Mouse (Mus musculus) retina, postnatal 7 days (tissue): ENCODE data around the gene Slc10a1.

Experiments
- DNase-seq: peaks from one replicate; pipeline ENCODE4 v3.0.0-alpha.2; 2012; ENCODE audit warnings: low read depth, low spot score

The Slc10a1 gene

GRCm38 (mm10) chr12:80968605-80969004 lies at the start of gene Slc10a1:
Slc10a1 (minus strand) TSS chr12:80968705.
- DNase-seq: no peak

GRCm38 (mm10) chr12:81017624-81018023 lies 49.1 kb upstream of the Slc10a1 start:
- DNase-seq: no peak

GRCm38 (mm10) chr12:81013496-81013895 lies 45.0 kb upstream of the Slc10a1 start:
- DNase-seq: no peak

DNA sequence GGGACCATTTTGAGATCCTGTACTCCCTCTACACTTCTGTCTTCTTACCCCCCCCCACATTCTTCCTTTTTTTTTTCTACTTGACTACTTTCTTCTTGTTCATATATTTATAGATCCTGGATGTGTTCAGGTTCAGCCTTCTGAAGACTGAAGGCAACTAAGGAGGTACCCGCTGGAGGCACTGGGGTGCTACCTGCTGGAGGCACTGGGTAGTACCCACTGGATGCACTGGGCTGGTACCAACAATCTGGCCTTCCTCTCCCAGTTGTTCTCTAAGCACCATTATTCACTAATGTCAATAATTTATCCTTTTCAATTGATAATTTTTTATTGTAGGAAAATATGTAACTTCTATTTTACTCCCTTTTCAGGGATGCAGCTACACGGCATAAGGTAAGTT lies 43.5 kb upstream of the Slc10a1 start:
- no peak for DNase-seq

GRCm38 (mm10) chr12:81009813-81010212 lies 41.3 kb upstream of the Slc10a1 start:
- no peak for DNase-seq

DNA sequence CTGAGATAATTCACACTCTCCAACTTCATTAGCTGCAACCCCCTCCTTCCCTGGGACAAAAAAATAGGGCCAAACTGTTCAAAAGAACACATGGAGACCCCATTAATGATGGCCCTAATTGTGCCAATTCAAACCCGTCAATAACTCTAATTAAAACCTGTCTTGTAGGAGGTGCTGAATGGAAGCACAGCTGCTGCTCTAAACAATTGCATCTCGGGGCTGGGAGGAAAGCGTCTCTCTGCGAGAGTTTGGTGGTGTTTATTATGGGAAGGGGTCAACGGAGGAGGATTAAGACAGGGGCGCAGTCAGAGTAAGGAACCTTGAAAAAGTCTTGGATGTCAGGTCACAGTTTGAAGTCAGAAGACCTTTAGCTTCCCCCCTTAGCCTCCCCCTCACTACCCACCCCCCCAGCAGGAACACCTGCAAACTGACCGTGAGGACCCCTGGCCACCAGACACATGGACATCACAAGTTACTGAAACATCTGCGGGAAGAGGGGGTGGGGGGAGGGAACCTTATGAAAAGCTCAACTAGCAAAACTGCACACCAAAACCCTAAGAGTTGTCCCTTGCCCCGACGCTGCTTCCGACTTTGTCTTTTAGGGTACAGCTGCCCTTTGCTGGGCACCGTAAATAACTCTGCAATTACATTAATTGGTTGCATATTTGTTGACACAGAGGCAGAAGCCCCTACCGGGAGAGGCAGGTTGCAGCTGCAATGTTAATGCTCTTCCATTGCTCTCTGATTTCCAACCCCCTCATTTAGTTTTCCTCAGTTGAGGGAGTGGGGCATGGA lies 34.5 kb upstream of the Slc10a1 start:
- DNase-seq: no peak

DNA sequence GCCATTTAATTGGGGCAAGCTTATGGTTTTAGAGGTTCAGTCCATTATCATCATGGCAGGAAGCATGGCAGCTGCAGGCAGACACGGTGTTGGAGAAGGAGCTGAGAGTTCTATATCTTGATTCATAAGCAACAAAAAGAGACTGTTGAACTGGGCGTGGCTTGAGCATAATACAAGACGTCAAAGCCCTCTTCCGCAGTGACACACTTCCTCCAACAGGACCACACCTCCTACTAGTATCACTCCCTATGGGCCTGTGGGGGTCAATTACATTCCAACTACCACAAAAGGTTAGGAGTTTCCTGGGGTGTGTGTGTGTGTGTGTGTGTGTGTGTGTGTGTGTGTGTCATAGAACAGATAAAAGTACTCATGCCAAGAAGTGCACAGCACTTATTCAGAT lies 32.4 kb upstream of the Slc10a1 start:
- no peak for DNase-seq

DNA sequence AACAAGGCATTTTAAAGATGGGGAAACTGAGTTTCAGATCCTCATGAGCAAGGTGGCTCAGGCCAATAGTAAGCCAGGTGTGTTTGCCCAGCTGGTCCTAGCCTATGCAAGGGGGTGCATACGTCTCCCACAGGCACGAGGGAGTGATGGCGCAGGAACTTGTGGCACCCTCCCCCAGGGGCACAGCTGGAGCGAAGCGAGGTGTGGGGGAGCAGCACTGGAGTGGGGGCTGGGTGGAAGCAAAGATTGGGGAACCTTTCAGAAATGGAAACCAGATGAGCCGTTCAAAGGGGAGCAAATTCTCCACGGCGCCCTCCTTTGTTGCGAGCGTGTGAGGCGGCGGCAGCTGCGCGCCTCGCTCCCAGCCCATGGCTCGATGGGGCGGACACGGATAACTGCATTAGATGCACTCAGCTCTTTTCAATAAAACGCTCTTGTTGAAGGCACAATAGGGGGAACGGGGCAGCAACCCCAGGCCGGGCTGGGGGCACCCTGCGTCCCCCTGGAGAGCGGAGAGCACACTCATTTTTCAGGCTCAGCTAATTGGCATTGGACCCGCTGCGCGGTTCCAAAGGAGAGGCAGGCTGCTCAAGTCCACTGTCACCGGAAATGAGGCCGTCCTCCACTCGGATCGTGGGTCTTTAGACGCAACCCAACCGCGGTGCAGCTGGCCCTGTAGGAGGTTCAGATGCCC lies 30.2 kb upstream of the Slc10a1 start:
- no peak for DNase-seq

DNA sequence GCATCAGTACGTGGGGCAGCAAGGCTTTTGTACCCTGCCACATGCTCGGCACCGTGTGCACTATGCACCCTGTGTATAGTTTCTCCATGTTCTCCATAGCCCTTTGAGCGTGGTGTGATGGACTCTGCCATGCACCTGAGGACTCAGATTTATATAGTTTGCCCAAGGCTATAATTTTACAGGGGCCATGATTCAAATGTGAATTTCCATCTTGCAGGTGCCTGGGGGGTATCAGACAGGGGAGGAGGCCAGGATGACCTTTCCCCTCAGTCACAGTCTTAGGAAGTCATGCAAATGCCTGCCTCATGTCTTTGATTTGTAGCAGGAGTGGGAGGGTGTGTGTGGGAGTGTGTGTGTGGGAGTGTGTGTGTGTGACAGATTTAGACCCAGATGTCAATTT lies 29.1 kb upstream of the Slc10a1 start:
- DNase-seq: no peak

DNA sequence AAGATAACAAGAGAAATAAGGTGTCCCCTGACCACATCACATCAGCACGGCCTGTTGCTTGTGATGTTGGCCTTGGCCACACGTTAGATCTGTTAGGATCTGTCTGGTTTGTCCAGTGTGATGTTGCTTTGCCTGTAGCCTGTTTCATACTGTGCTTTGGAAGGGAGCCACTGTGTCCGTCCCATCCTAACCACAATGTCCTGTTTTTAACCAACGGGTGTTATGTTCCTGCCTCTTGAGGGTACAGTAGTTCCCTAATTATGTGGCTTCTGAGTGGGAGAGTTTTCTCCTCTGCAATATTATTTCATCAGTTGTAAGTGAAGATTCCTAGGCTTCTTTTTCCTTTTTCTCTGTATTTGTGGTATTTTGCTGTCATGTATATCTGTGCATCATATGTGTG lies 26.8 kb upstream of the Slc10a1 start:
- DNase-seq: no peak

- no peak for DNase-seq
Measured at GRCm38 (mm10) chr12:80993773-80994172, 25.3 kb upstream of the Slc10a1 start.

GRCm38 (mm10) chr12:80992540-80993122 lies 24.1 kb upstream of the Slc10a1 start:
- DNase-seq: no peak

DNA sequence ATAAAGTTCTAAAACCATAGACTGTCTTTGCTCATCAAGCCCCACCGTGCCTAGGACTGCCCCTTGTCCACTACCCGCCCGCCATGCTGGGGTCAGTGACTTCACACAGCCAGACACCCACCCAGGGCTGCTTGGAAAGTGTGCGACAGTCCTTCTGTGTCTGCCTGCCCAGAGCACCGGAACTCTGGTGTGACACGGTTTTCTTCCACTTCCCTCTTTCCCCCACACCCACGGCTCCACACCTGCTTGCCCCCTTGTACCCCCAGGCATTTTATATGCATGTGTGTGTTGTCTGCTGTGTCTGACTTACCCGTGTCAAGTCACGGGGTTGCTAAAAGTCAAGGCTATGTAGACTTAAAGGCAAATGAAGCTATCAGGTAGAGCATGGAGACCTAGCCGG lies 23.3 kb upstream of the Slc10a1 start:
- no peak for DNase-seq

DNA sequence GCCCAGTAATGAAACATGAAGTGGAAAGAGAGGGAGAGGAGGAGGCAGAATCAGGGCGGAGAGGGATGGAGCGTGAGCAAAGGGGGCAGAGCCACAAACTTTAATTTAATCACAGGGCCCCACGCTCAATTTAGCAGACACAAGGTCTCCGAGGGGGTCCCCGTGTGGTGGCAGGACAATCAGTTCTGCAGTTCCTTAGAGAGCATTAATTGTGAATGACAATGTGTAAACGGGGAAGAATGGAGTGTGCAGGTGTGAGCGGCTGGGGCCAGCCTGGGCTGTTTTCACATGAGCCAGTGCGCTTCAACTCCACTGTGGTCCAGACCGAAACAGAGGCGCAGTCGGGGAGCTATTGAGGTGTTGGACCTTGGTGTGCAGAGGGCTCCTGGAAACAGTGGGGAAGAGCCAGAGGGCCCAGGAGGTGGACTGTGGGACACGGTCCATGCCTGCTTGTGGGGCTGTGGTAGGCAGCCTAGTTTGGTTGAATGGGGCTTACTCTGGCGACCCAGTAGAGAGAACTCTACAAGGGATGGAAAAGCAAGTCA lies 22.5 kb upstream of the Slc10a1 start:
- DNase-seq: no peak

DNA sequence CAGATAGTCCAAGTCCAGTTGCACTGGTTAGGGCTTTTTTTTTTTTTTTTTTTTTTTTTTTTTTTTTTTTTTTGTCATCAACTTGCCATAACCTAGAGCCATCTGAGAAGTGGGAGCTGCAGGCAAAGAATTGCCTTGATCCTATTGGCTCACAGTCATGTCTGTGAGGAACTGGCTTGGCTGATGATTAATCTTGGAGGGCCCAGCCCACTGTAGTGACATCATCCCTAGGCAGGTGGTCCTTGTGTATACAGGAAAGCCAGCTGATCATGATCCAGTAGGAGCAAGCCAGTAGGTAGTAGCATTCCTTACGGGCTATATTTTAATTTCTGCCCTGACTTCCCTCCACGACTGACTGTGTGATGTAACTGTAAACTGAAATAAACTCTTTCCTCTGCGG lies 19.8 kb upstream of the Slc10a1 start:
- DNase-seq: no peak

GRCm38 (mm10) chr12:80986628-80987027 lies 18.1 kb upstream of the Slc10a1 start:
- DNase-seq: no peak

DNA sequence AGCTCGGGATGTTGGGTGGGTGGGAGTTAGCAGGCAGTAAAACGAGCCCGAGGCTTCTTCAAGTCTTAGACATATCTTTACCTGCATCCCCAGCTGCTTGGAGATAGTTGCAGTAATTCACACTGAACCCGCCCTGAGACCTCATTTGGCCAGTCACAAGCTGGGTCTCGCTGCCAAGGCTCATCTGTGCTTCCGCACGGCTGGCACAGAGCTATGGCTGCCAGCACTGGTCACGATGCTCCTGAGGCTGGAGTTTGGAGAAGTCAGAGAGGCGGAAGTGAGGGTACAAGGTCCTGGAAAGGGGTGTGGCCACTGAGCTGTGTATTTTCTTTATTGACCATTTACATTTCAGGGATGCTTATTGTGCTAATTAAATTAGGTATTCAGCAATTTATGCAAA lies 15.2 kb upstream of the Slc10a1 start:
- no peak for DNase-seq

- DNase-seq: peak; percentile 58
Measured at GRCm38 (mm10) chr12:80982326-80982725, 13.8 kb upstream of the Slc10a1 start.

DNA sequence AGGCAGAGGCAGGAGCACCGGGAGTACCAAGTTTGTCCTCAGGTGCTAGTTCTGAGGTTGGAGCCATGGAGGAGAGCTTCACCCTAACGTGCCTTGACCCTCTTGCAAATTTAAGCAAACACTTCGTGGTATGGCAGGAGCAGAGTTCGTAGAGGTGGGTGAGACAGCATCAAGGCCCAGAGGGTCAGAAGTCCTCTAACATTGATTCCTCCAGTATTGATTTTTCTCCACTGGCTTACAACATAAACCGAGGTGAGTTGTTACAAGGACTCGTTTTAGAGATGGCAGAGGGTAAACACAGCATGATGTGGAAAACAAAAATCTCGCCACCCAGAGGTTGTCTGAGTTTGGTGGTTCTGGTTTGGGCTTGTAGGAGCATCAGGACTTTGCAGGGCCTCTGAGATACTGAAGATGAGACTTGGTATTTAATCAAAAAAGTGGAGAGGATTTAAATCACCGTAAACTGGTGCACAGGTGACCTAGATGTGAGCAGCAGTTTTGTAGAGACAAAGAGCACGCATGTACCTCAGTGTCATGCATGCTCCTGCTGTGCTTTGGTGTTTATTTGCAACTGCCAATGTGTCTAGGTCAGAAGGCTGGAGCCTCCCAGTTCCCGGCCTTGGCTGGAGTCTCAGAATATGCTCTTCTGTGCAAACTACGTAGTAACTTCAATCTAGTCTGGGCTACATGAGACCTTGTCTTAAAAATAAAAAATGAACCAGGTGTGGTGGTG lies 7.6 kb upstream of the Slc10a1 start:
- DNase-seq: no peak

DNA sequence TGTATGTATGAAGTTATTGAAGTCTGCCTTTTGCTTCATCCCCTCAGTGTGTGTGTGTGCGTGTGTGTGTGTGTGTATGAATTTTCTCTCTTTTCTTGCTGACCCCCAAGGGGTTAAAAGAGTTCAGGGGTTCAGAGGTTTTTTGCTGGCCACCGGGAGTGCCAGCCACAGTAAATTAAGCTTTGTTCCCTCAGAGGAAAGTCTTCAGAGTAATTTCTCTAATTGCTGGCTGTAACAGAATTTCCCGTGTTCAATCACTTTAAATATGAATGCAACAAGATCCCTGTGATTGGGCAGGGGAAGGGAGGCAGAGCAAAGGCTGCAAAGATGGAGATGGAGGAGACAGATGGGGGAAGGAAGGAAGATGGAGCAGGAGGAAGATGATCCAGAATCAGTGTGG lies 3.3 kb upstream of the Slc10a1 start:
- DNase-seq: no peak

DNA sequence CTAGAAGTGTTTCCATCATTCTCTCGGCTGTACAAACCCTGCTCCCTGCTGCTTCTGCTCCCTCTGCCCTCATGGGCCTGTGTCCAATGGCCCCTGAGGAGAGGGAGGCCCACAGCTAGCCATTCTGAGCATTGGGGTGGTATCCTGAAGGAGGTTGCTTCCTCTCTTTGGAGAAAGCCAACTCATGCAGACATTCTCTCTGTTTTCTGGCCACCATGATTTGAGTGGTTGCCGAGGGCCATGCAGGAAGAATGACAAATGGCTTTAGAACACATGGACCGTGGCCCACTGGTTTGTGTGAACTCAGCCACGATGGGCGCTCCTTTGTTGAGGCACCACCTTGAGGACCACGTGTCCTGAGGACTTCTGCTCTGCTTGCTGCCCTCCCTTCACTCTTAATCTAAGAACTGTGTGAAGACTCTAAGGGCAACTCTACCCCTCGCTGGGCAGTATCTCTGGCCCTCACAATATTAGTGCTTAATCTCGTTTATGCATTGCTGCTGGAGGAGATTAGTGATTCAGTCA lies 1.7 kb upstream of the Slc10a1 start:
- no peak for DNase-seq

- DNase-seq: no peak
Measured at GRCm38 (mm10) chr12:80967918-80968317, 587 bp downstream of the Slc10a1 start.
